Mouse (Mus musculus): ENCODE measurements around the gene Gm43064. TPM values are rescaled to one million over a fixed set of nuclear protein-coding genes. Genes with fewer than 3 reads are reported as not detected.

The Gm43064 gene
- total RNA-seq (2023), result 0.81 to 2.1 TPM (median 1.4 TPM) in 4 replicates

DNA sequence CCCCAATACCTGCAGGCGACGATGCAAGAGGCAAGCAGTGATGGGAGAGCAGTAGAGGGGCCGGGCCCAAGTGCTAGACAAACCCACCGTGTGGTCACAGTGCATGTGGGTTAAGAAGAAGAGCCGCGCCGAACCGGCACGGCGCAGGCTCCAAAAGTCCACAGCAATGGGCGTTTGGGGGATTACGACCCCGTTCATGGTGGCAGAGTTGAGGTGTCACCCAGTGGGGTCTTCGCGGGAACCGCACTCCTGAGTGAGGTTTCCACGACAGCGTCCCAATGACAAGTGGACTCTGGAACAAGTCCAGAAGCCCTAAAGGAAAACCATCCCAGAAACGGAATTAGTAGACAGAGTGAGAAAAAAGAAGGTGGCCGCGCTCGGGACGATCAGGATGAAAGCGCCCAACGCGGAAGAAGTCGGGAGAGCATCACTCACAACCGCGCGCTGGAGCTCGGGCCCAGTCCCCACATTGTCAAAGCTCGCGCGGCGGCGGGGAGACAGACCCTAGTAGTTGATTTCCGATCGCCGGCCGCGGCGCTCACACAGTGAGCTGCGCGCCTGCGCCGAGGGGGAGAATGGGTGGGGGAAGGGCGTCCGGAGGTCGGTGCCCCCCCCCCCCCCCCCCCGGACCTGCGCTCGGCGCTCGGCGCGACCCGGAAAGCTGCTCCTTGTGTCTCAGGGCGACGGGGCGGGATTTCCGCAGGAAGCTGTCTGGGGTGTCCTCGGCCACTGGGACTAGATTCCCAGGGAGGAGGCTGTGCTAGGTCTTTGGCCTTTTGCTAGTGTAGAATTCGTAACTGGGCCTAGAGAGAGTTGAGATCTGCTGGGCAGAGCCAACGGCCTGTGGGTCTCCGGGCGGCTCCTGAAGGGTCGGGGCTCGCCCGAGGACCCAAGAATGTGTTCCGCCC, at the start of gene Gm43064, which contains the start of the genes Dclre1b and Ap4b1:
Gene Gm43064, plus strand, starts transcription at position 683 of the 908 bp plus-strand sequence.
Gene Dclre1b, minus strand, starts transcription at position 554 of the 908 bp plus-strand sequence.
Gene Ap4b1, plus strand, starts transcription at position 630 of the 908 bp plus-strand sequence.

GRCm38 (mm10) chr3:103791230-103792110, 17.9 kb upstream of the Gm43064 start, which contains the start of gene Hipk1:
TSS of gene Hipk1 (minus strand) at chr3:103791563.

DNA sequence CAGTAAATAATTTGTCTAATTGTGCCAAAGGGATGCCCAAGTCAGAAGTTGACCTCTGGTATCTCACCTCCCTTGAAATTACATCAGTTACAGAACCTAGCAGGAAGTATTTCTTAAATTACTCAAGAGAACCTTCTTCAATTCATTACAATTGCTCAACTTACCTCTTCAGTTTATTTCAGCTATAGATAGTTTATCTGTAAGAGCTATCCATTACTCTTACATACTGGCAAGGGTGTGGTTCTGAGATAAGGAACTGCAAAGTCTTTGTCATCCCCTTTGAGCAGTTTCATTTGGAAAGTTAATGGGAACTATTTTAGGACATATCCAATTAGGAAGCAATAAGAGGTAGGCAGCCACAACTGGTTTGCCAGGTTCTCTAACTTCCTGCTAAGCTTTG, 23.1 kb downstream of the Gm43064 start, which contains the start of gene Bcl2l15:
Gene Bcl2l15, plus strand, starts transcription at position 176 of the 400 bp plus-strand sequence.

GRCm38 (mm10) chr3:103858881-103859801, 49.8 kb downstream of the Gm43064 start, which contains the start of gene Ptpn22:
TSS of gene Ptpn22 (plus strand) at chr3:103859795.

Other genes starting within 250 kb of the Gm43064 start
- gene Syt6, start 234.3 kb upstream of the Gm43064 start, total RNA-seq (2023), result not detected in 4 replicates
- 0.29 TPM in 1 of 4 replicates, not detected in the others for gene Atg4a-ps, start 163.5 kb upstream of the Gm43064 start, total RNA-seq (2023)
- gene Olfml3, start 71.6 kb upstream of the Gm43064 start, total RNA-seq (2023), result 1.2 to 1.7 TPM (median 1.5 TPM) in 4 replicates
- gene Gm10964, start 70.2 kb upstream of the Gm43064 start, total RNA-seq (2023), result not detected in 4 replicates
- gene Hipk1, start 18.0 kb upstream of the Gm43064 start, total RNA-seq (2023), result 200 to 222 TPM (median 217 TPM) in 4 replicates
- gene Dclre1b, start 129 bp upstream of the Gm43064 start, total RNA-seq (2023), result 15.8 to 19.9 TPM (median 18.3 TPM) in 4 replicates
- 21.6 to 28.1 TPM (median 26.1 TPM) in 4 replicates for gene Ap4b1, start 53 bp upstream of the Gm43064 start, total RNA-seq (2023)
- gene Bcl2l15, start 23.0 kb downstream of the Gm43064 start, total RNA-seq (2023), result 0.75 to 0.78 TPM in 2 of 4 replicates, not detected in the others
- 72.0 to 84.2 TPM (median 75.4 TPM) in 4 replicates for gene Ptpn22, start 50.2 kb downstream of the Gm43064 start, total RNA-seq (2023)
- gene Rsbn1, start 104.5 kb downstream of the Gm43064 start, total RNA-seq (2023), result 46.0 to 51.4 TPM (median 48.4 TPM) in 4 replicates
- gene Phtf1, start 158.5 kb downstream of the Gm43064 start, total RNA-seq (2023), result 21.0 to 23.7 TPM (median 21.7 TPM) in 4 replicates

Data from B cell, adult 62 days (primary cell).